Mouse (Mus musculus) erythroid progenitor cell, adult 5-6 weeks (primary cell): ENCODE measurements around the gene Cryab. TPM values are rescaled to one million over a fixed set of nuclear protein-coding genes. Genes with fewer than 3 reads are reported as not detected.

Experiments used
- ATAC-seq: replicated peaks from 2 replicates; pipeline ENCODE4 v1.8.0; 2016; ENCODE audit warnings: moderate number of reproducible peaks, mild to moderate bottlenecking, moderate TSS enrichment, inconsistent platforms; ENCODE audit not compliant: poor library complexity, low FRiP score, severe bottlenecking
- total RNA-seq, 2 experiments: library from RNA; stranded (forward) in 1 of 2; stranded (reverse) in 1 of 2; fragments of 150-400 nt in 1 of 2; fragments of 186-747, 209-891 nt in 1 of 2; gene quantifications; 2 replicates each; pipeline versions ENCODE4 v1.2.3 to v1.2.4; 2015 to 2017; ENCODE audit warnings: low replicate concordance in 2 of 2

The Cryab gene
- not detected in 2 replicates for total RNA-seq (2015; ENCODE audit: low replicate concordance)
- total RNA-seq (2017; ENCODE audit: low replicate concordance), result not detected in 2 replicates

DNA sequence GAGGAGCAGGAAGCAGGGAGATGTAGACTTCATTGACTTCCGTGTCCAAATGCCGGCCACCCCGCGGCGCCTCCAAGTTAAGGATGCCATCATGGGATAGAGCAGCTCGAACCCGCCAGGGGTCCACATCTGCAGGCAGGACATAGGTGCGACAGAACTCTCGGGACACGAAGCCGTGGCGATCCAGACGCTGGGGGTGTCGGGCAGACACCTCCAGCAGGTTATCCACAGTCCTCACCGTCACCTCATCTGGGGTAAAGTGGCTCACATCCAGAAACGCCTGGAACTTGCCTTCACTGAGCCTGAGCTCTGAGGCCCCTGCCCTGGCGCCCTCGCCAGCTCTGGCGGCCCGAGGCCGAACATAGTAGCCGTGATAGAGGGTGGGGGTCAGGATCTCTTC, at the start of gene Cryab:
Gene Cryab, plus strand, starts transcription at position 3 of the 400 bp plus-strand sequence.
- ATAC-seq, result no peak

DNA sequence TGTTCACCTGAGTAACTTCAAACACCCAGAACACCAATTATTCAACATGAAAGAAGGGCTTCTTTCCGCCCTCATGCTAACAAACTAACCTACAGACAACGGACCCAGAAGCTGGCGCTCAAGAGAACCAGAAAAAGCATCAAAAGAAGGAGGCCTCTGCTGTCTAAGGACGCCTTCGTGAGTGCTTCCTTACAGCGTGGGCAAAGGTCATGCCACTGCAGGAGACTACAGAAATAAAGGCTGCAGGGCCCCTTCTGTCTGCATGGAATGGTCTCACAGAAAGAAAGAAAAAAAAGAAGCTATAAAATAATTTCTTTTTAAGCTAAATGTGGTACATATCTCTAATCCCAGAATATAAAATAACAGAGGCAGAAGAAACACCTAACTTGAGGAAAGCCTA, 46.2 kb upstream of the Cryab start:
- no peak for ATAC-seq

DNA sequence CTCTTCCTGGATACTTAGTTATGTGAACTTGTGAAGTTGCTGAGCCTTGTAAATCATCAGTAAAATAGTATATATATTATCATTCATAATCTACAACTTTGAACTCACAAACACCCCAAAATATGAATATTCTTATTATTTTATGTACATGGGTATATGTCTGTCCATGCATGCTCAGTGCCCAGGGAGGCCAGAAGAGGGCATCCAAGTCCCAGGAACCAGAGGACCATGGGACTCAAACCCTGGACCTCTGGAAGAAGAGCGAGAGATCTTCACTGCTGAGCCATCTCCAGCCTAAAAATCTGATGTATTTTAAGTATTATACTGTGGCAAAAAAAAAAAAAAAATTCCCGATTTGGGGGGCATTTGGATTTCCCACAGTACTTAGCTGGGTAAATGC, 42.0 kb upstream of the Cryab start:
- no peak for ATAC-seq

DNA sequence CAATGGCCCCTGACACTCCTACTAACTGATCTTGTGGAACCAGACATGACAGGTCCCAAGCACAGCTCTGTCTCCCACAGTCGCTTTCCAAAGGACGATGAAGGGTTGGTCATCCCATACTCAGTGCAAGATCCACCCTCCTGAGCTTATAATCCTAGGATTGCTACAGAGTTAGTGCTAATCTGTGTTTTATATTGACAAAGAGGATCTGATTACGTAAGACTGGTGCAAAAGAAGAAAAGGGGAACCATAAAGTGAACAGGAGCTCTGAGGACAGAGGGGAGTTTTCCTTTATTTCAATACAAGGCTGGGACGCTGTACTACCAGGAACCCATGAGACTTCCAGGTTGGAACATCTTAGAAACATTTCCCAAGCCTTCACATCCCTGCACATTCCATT, 39.8 kb upstream of the Cryab start:
- ATAC-seq, result no peak

DNA sequence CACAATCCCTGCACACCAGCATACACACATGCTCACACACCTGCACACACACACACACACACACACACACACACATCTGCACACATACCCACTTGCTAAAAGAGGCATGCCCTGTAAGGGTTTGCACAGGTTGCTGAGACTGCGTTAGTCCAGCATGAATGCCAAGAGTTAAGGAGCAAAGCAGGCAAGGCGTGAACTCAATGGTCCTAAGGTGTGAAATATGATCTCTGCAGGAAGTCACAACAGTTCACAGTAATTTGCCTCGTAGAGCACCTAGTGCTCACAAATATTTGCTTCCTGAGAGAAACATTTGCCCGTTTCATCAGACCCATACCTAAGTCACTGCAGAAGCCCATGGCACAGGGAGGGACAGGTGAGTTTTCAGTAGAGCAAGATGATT, 36.9 kb upstream of the Cryab start:
- no peak for ATAC-seq

DNA sequence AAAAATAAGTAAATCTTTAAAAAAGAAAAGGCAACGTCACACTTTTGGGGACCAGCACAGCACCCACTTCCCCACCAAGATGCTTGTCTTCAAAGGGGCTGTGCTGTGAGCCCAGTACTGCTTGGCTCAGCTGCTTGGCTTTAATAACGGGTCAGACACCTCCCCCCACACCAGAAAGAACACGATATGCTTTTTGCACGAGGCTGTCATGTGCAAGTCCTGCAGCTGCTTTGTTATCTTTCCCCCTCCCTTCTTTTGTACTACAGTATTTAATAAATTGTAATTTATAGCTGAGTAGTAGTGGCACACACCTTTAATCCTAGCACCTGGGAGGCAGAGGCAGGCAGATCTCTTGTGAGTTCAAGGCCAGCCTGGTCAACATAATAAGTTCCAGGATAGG, 32.2 kb upstream of the Cryab start:
- ATAC-seq, result no peak

DNA sequence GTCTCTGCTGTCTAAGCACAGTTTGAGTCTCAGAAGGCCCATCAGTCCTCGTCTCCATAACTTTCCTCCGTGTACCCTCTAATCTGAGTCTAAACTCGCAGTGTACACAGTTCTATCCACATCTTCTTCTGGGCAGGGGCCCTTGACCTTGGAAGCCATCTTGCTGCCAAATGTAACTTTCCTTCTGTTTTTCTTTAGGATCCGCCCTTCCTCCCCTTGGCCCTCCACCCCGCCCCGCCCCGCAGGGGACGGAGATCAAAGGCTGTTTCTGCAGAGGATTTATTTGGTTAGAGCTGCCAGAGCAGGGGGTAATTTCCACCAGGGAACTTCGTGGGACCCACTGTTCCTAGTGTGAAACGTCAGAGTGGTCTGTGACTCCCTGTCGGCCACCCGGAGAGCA, 30.1 kb upstream of the Cryab start:
- ATAC-seq, result no peak

DNA sequence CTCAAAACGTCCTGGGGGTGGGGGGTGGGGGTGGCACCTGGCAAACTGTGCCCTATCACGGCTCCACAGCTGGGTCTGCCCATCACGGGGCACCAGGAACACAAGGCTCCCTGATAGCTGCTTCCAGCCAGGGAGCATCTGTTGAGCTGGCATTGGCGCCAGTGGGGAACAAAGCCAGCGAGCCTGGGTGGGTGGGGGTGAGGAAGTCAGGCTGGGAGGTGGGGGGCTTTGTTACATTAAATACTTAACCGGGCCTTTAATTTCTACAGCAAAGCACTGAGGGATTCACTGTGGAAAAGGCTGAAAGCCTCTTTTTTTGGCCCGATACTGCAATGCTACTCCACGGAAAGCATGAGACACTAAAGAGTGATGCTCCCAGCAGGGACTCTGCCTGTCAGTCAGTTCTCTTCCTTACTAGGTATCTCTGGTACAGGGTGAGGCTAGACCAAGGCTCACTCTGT, 28.6 kb upstream of the Cryab start:
- no peak for ATAC-seq

DNA sequence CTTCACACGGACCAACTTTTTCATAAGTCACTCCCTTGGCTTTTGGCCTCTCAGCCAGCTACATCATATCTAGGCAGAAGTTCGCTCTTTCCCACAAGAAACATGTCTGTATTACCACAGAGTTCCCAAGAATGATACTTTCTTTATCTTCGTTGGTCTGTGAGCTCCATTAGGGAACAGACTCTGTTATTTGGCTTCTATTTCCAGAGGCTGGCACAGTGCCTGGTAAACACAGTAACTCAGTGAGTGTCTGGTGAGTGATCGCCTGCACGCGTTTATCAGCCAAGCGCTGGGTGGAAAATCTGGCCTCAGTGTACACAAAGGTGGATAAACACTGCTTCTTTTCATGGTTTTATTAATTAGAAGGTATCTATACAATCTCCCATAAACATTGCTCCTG, 27.7 kb upstream of the Cryab start:
- ATAC-seq, result no peak

DNA sequence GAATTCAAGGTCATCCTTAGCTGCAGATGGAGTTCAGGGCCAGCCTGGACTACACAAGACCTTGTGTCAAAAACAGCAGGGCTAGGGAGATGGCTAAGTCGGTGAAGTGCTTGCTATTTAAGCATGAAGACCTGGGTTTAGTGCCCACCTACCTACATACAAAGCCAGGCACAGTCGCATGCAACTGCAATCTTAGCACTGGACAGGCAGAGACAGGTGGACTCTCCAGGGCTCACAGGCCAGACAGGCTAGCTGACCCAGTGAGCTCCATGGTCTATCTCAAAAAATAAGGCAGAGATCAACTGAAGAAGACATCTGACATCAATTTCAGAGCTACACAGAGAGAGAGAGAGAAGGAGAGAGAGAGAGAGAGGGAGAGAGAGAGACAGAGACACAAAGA, 27.0 kb upstream of the Cryab start:
- no peak for ATAC-seq

DNA sequence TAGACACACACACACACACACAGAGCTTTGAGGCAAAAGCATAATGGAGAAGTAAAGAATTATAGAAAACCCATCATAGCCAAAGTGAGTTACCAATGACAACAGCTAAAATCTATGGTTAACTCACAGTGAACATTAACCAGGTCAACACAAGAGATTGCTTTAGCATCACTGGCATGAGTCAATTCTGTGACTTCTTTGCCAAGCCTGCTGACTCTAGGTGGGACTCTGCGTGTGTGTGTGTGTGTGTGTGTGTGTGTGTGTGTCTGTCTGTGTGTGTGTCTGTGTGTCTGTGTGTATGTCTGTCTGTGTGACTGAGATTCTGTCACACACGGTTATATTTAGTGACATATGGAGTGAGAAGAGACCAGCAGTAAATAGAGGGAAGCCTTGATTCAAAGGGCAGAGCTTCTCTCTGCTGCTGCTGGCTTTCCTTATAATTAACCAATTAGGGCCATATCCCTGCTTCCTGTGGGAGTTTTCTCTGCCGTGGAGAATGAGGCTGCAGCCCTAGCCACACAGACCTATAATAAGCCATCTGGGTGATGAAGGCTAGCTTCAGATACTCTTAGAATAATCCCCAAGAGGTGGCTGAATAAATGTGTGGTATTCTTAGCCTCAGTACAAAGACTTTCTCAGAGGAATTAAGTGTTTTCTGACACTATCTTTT, 26.3 kb upstream of the Cryab start:
- no peak for ATAC-seq

DNA sequence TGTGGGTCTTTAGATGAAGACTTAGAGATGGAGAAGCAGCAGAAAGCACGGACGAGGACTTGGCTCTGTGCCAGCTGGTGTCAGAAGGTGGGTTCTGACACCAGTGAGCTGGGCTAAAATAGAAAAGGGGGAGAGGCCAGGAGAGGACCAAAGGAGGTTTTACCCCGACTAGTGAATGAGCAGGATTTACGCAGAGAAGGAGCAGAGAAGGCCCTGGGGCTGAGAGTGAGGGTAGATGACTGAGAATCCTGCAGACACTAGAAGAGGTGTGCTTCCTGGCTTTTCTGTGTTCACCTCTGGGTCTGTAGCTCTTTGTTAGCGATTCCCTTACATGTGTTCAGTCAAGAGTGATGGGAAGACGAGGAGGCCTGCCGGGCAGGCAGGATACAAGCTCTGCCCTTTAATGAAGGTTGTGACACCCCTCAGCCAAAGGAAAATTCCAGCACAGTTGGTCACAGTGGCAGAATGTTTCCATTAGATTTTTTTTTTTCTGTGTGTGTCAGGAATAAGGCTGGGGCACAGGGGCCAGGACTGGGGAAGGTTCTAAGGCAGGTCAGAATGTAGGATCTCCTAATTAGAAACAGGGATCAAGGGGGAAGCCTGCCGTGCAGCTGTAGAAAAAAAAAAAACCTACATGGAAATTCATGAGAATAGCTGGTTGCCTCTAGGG, 25.1 kb upstream of the Cryab start:
- no peak for ATAC-seq

DNA sequence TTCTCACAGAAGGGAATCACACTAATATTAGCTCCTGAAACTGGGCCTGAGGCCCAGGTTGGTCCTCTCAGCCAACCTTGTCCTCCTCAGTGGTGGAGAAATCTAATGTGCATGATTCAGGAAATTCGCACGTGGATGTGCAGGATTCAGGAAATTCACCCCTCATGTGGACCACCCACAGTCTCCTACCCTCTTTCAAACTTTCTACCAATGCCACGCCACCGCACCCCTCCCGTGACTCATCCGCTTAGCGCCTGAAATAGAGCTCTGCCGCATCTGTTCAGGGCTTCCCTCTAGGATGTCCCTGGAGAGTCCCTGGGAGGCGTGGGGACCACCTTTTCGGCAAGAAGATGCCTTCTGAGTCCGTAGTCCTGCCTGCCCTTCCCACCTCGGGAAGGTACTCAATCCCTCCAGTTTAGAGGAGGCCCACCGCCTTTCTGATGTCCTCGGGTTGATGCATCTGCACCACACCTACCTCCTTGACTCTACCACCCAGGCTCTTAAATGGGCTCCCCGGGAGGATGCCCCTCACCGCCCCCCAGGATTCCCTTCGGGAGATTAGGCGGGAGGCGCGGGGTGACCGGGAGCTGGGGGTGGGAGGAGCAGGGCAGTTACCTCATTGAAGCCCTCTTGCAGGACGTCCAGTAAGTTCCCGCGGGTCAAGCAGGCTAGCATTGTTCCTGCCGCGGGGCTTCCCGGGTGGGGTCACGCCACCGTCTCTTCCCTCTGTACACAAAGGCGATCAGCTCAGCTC, 23.8 kb upstream of the Cryab start:
- ATAC-seq, result no peak

DNA sequence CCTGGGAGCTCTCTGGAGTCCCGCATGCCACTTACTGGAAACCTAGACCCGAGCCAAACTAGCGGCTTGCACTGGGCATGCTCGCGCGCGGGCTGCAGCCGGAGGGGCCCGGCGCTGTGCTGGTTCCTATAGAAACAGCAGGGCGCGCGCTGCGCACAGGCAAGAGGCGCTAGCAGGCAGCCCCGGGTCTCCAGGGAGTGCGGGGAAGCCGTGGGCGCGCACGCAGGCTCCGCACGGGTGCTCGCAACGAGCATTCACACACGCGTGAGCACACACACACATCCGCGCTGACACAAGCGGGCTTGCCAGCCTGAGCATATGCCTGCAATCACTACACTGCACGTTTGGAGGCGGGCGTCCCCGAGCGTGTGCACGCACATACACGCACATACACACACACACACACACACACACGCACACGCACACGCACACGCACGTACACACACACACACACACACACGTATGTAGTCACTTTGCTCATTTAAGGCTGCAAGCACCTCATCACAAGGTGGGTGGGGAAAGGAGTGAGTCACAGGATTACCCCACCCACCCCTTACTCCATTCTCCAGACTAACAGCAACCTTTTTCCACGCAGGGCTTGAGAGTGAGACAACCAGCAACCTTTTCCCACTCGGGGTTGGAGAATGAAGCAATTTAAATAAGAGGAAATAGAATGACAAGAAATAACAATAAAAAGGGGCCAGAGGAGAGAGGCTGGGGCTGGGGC, 23.0 kb upstream of the Cryab start:
- no peak for ATAC-seq

DNA sequence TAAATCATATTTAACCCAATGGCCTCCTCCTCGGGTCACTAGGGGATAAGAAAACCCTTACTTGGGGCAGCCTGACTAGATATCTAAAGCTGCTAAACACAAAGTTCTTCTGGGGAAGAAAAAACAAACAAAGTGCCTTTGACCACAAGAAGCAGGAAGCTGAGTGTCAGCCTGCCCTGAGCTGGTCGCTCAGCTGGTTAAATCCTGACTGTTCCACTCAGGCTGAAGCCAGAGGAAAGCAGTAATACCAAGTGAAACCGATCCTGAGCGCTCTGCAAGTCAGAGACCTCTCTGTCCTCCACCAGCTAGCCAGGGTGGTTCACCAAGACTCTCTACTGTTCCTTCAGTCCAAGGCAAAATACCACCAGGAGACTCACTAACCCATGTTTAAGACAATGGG, 21.5 kb upstream of the Cryab start:
- no peak for ATAC-seq

DNA sequence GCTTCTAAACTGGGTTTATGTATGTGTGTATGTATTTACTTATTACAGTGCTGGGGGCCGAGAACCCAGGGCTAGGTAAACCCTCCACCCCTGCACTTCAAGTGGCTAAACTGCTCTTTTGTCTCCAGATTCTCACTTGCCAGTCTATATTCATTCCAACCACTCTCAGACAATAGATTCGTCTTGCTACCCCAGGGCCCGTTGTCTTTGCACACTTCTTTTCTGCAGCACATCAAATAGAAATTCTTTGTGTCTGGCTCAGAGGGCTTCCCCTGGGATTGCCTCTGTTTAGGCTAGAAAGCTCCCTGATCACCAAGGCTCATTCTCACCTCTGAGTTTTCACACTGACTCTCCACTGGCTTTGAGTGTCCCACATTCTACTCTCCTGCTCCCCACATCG, 18.6 kb upstream of the Cryab start:
- ATAC-seq, result no peak

DNA sequence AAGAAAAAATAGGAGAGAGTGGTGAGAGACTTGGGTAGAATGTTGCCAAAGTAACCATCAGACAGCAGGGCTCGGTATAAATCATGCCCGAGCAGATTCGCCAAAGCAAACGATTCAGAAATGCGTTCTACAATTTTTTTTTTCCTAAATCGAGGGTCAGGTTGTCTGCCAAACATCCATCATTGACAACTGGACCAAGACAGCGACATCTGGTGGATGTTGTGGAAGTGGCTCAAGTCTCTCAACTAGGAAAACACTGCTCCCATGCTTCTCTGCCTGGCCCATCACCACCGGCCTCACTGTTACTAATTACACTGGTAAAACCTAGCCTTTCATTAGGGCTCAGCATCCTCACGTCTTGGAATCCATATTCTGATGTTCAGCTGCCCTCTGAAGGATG, 16.1 kb upstream of the Cryab start:
- ATAC-seq, result no peak

DNA sequence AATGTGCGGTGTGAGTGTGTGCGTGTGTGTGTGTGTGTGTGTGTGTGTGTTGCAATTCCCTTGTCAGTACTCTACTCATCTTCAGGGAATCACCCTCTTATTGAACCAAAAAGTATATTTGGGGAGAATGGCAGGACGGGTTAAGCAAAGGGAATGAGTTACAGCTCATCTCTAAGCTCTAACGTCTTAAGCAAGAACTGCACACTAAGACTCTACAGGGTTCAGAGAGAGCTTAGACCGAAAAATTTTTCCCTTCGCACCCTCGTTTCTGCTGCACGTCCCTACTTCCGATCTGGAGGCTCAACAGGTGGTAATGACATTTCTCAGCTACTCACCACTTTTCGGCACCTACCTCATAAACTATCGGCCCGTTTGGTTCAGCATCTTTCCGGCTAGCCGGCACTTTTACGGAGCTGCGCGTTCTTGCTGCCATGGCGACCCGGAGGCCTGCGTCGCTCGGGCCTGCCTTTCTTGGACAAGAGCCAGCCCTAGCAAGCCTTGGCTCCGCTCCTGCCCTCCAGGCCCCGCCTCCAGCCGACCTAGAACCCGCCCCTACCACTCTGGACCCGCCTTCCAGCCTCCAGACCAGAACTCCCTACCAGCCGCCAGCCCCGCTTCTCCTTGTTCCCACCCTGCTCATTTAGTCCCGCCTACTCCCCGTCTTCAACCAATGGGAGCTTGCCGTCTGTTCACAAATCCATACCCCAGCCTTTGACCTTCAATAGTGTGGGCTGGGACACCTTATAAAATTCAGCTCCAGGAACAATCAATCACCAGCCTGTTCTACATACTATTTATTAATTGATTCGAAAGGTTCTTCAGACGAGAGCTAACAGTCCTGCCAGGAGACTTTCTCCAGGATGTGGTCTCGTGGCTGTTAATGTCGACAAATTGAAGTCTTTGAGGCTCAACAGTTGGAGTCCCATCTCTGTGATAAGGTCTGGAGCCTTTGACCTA, 11.9 kb upstream of the Cryab start, which contains the start of gene Dixdc1:
Gene Dixdc1, minus strand, starts transcription at position 604 of the 957 bp plus-strand sequence.
- peak; percentile 96 for ATAC-seq
